Mouse (Mus musculus): ENCODE measurements around the gene Lrmp. TPM values are rescaled to one million over a fixed set of nuclear protein-coding genes. Genes with fewer than 3 reads are reported as not detected.

The Lrmp gene
- polyA plus RNA-seq (2017; shearing (Covaris generic)): 138 TPM

DNA sequence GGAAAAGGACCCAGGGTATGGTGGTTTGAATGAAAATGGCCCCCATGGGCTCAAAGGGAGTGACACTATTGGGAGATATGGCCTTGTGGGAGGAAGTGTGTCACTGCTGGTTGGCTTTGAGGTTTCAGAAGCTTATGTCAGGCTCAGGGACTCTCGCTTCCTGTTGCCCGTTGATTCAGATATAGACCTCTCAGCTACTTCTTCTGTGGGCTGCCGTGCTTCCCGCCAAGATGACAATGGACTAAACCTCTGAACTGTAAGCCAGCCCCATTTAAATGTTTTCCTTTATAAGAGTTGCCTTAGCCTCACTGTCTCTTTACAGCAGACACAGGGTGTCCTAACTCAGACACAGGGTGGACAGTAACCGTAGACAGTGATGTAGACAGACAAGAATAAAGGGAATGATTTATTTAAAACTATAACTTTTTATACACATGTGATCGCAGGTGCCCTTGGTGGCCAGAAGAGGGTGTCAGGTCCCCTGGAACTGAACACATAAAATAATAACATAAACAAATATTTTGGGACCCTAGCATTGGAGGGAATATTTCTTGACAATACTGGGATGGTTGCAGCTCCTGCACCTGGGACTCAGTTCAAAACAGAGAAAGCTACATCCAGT, at the start of gene Lrmp:
TSS of gene Lrmp (plus strand) at position 178 of the 622 bp plus-strand sequence.

DNA sequence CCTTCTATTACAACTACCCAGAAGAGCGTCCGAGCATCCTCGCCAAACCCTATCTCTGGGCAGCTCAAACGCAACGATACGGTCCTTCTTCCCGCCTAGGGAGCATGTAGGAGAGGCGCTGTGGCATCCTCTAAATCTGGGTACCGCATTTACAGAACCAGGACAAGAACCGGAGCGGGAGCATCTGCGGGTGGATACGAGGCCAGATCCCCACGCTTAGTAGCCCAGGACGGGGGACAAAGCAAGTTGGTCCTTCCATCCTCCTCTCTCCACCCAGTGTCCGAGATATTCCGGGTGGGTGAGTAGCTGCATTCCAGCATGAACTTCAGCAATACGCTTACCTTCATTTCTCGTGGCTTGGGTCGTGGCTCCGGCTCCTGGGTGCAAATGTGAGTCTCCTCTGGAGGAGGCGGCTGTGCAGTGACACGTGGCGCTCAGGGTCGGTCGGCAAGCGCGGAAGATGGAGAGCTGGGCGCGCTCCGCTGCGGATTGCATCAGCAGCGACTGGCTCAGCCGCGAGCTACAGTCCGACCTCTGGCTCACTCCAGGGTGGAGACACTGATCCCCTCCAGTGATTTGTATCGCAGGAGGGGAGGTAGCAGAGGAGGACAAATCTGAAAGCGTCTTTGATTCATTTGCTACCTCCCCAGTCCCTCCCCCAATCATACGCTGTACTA, 39.8 kb upstream of the Lrmp start, which contains the start of gene Bcat1:
TSS of gene Bcat1 (minus strand) at position 637 of the 677 bp plus-strand sequence.

GRCm38 (mm10) chr6:145210816-145211338, 95.4 kb downstream of the Lrmp start, which contains the start of the genes Casc1 and Etfrf1:
Casc1 (minus strand) TSS chr6:145211005.
Etfrf1 (plus strand) TSS chr6:145211134.

Other genes with a start within 250 kb of the Lrmp start
- gene Bcat1, start 39.5 kb upstream of the Lrmp start, polyA plus RNA-seq (2017; shearing (Covaris generic)): 0.65 TPM
- 1.3 TPM for gene Casc1, start 95.4 kb downstream of the Lrmp start, polyA plus RNA-seq (2017; shearing (Covaris generic))
- 17.8 TPM for gene Etfrf1, start 95.5 kb downstream of the Lrmp start, polyA plus RNA-seq (2017; shearing (Covaris generic))
- gene Kras, start 134.6 kb downstream of the Lrmp start, polyA plus RNA-seq (2017; shearing (Covaris generic)): 405 TPM